Mouse (Mus musculus): ENCODE measurements around the gene Serpinb3b. TPM values are rescaled to one million over a fixed set of nuclear protein-coding genes. Genes with fewer than 3 reads are reported as not detected.
"Not testable (repeated sequence)": the region's sequence is repeated elsewhere in the genome, so short reads cannot be mapped to it uniquely, and the experiment has no call there.

Gene Serpinb3b
- not detected for polyA plus RNA-seq (2017; shearing (Covaris generic))

- not testable (repeated sequence) for ATAC-seq
Measured at GRCm38 (mm10) chr1:107278261-107278660, at the start of gene Serpinb3b, which contains the start of gene Serpinb3c. Serpinb3b (minus strand) TSS chr1:107278361. Serpinb3c (minus strand) TSS chr1:107278371.

- ATAC-seq = not testable (repeated sequence)
Measured at GRCm38 (mm10) chr1:107243170-107243569, 35.0 kb downstream of the Serpinb3b start.

- ATAC-seq = not testable (repeated sequence)
Measured at GRCm38 (mm10) chr1:107217276-107217675, 60.9 kb downstream of the Serpinb3b start.

GRCm38 (mm10) chr1:107127453-107127852 lies 150.7 kb downstream of the Serpinb3b start:
- ATAC-seq = not testable (repeated sequence)

Other genes with a start within 250 kb of the Serpinb3b start
- gene Serpinb3a, start 226.1 kb downstream of the Serpinb3b start, polyA plus RNA-seq (2017; shearing (Covaris generic)) = not detected
- not detected for gene Serpinb3d, start 194.9 kb downstream of the Serpinb3b start, polyA plus RNA-seq (2017; shearing (Covaris generic))
- not detected for gene Serpinb3c, start within 50 bp of the Serpinb3b start, polyA plus RNA-seq (2017; shearing (Covaris generic))
- not detected for gene Serpinb11, start 82.8 kb upstream of the Serpinb3b start, polyA plus RNA-seq (2017; shearing (Covaris generic))
- gene Serpinb7, start 121.3 kb upstream of the Serpinb3b start, polyA plus RNA-seq (2017; shearing (Covaris generic)) = not detected
- gene Serpinb2, start 233.1 kb upstream of the Serpinb3b start, polyA plus RNA-seq (2017; shearing (Covaris generic)) = not detected

All from inflammation-experienced regulatory T-cells, adult 6 months (primary cell).